Mouse (Mus musculus) CH12.LX (cell line): ENCODE results near the gene Ntng1. TPM values are rescaled to one million over a fixed set of nuclear protein-coding genes. Genes with fewer than 3 reads are reported as not detected.

Experiments used
- DNase-seq: peaks from one replicate; pipeline ENCODE4 v3.0.0-alpha.2; 2013; ENCODE audit errors: extremely low read depth
- H3K27ac ChIP-seq: 2 replicates; pipeline ENCODE4 v1.5.1; 2012; ENCODE audit warnings: low read depth, mild to moderate bottlenecking, control low read depth, moderate library complexity; ENCODE audit not compliant: insufficient read depth
- H3K27me3 ChIP-seq: replicated peaks from 2 replicates; pipeline ENCODE3; 2012; ENCODE audit warnings: inconsistent platforms
- H3K36me3 ChIP-seq, 2 experiments: replicated peaks in 1 of 2; 2 replicates each; pipeline versions ENCODE3 to v1.6.1; 2012; ENCODE audit warnings: inconsistent platforms in 1 of 2, low read length in 1 of 2, mild to moderate bottlenecking in 1 of 2, mixed read lengths in 1 of 2, moderate library complexity in 1 of 2; ENCODE audit not compliant: control insufficient read depth in 1 of 2, insufficient read depth in 1 of 2
- H3K4me1 ChIP-seq, 2 experiments: 2 replicates each; pipeline ENCODE4 v1.6.1; 2012; ENCODE audit warnings: inconsistent platforms in 1 of 2, moderate library complexity in 1 of 2; ENCODE audit not compliant: insufficient read depth in 2 of 2, control insufficient read depth in 1 of 2
- H3K4me2 ChIP-seq: 2 replicates; pipeline ENCODE4 v1.6.1; 2012; ENCODE audit warnings: low read depth, mild to moderate bottlenecking, control low read depth; ENCODE audit not compliant: poor library complexity, insufficient read depth, severe bottlenecking
- H3K4me3 ChIP-seq, 3 experiments: fragments of 150-350 bp in 1 of 3; sonication (generic) in 1 of 3; replicated peaks in 1 of 3; 2 replicates each; pipeline versions ENCODE3 to v1.5.1; 2011 to 2012; ENCODE audit warnings: low read depth in 2 of 3, low read length in 2 of 3, mild to moderate bottlenecking in 2 of 3, moderate library complexity in 2 of 3, control low read depth in 1 of 3, improper control_type of control experiment in 1 of 3, inconsistent platforms in 1 of 3, mixed read lengths in 1 of 3; ENCODE audit not compliant: poor library complexity in 1 of 3
- H3K79me2 ChIP-seq: replicated peaks from 2 replicates; pipeline ENCODE4 v1.6.1; 2012; ENCODE audit warnings: mild to moderate bottlenecking, moderate library complexity; ENCODE audit not compliant: control insufficient read depth, poor library complexity, insufficient read depth, severe bottlenecking; ENCODE audit errors: extremely low read depth
- H3K9ac ChIP-seq: 2 replicates; pipeline ENCODE4 v1.6.1; 2012; ENCODE audit warnings: low read depth, mild to moderate bottlenecking, control low read depth, moderate library complexity; ENCODE audit not compliant: insufficient read depth
- H3K9me3 ChIP-seq: replicated peaks from 2 replicates; pipeline ENCODE3; 2012; ENCODE audit warnings: low read length, inconsistent platforms, mixed read lengths
- BHLHE40 ChIP-seq: IDR thresholded peaks from 2 replicates; pipeline ENCODE4 v1.6.1; 2011; ENCODE audit warnings: mild to moderate bottlenecking, low read depth, low read length, improper control_type of control experiment
- CTCF ChIP-seq, 2 experiments: IDR thresholded peaks in 1 of 2; conservative IDR thresholded peaks in 1 of 2; 2 replicates each; pipeline ENCODE4 v1.5.1; 2011 to 2012; ENCODE audit warnings: low read depth in 2 of 2, low read length in 2 of 2, improper control_type of control experiment in 1 of 2, inconsistent platforms in 1 of 2, mild to moderate bottlenecking in 1 of 2, moderate library complexity in 1 of 2
- E2F4 ChIP-seq: IDR thresholded peaks from 2 replicates; pipeline ENCODE4 v1.6.1; 2011; ENCODE audit warnings: low read depth, low read length, improper control_type of control experiment; ENCODE audit not compliant: insufficient replicate concordance
- EP300 ChIP-seq: IDR thresholded peaks from 2 replicates; pipeline ENCODE4 v1.6.1; 2011; ENCODE audit warnings: low read length, improper control_type of control experiment
- HCFC1 ChIP-seq: IDR thresholded peaks from 2 replicates; pipeline ENCODE4 v1.6.1; 2012; ENCODE audit warnings: low read depth, mild to moderate bottlenecking, inconsistent platforms, low read length, improper control_type of control experiment
- JUN ChIP-seq: IDR thresholded peaks from 2 replicates; pipeline ENCODE4 v1.6.1; 2011; ENCODE audit warnings: low read depth, mild to moderate bottlenecking, low read length, improper control_type of control experiment, moderate library complexity; ENCODE audit not compliant: insufficient read depth
- JUND ChIP-seq: conservative IDR thresholded peaks from 2 replicates; pipeline ENCODE4 v1.6.1; 2011; ENCODE audit warnings: low read depth, low read length, improper control_type of control experiment
- KAT2A ChIP-seq: IDR thresholded peaks from 2 replicates; pipeline ENCODE4 v1.6.1; 2012; ENCODE audit warnings: low read length, improper control_type of control experiment, inconsistent platforms; ENCODE audit not compliant: insufficient replicate concordance
- MAX ChIP-seq: IDR thresholded peaks from 2 replicates; pipeline ENCODE4 v1.6.1; 2011; ENCODE audit warnings: low read length, improper control_type of control experiment
- MXI1 ChIP-seq: IDR thresholded peaks from 2 replicates; pipeline ENCODE4 v1.6.1; 2011; ENCODE audit warnings: mild to moderate bottlenecking, low read depth, low read length, improper control_type of control experiment
- MYC ChIP-seq: IDR thresholded peaks from 2 replicates; pipeline ENCODE4 v1.6.1; 2011; ENCODE audit warnings: low read depth, mild to moderate bottlenecking, improper control_type of control experiment, low read length
- SMC3 ChIP-seq: IDR thresholded peaks from 2 replicates; pipeline ENCODE4 v1.6.1; 2011; ENCODE audit warnings: low read depth, low read length, improper control_type of control experiment
- TBP ChIP-seq: conservative IDR thresholded peaks from 2 replicates; pipeline ENCODE4 v1.6.1; 2011; ENCODE audit warnings: low read depth, low read length, improper control_type of control experiment
- TCF12 ChIP-seq: IDR thresholded peaks from 2 replicates; pipeline ENCODE4 v1.6.1; 2014; ENCODE audit warnings: low read depth, mild to moderate bottlenecking, inconsistent platforms, low read length, improper control_type of control experiment
- UBTF ChIP-seq: IDR thresholded peaks from 2 replicates; pipeline ENCODE4 v1.6.1; 2012; ENCODE audit warnings: low read depth, mild to moderate bottlenecking, inconsistent platforms, low read length, improper control_type of control experiment, moderate library complexity
- USF2 ChIP-seq: conservative IDR thresholded peaks from 2 replicates; pipeline ENCODE4 v1.6.1; 2011; ENCODE audit warnings: low read depth, low read length, improper control_type of control experiment
- ZC3H11A ChIP-seq: IDR thresholded peaks from 2 replicates; pipeline ENCODE4 v1.6.1; 2012; ENCODE audit warnings: low read depth, mild to moderate bottlenecking, inconsistent platforms, low read length, improper control_type of control experiment
- ZMIZ1 ChIP-seq: IDR thresholded peaks from 2 replicates; pipeline ENCODE4 v1.6.1; 2012; ENCODE audit warnings: low read depth, mild to moderate bottlenecking, inconsistent platforms, low read length, improper control_type of control experiment
- ZNF384 ChIP-seq: IDR thresholded peaks from 2 replicates; pipeline ENCODE4 v1.6.1; 2012; ENCODE audit warnings: low read depth, low read length, improper control_type of control experiment, inconsistent platforms
- dilution Hi-C: fragments of 300-500 bp; cut with MboI; formaldehyde crosslinking; loops from 2 replicates; pipeline ENCODE4 v1.14.3; 2020; ENCODE audit warnings: low sequenced_read_pairs; ENCODE audit not compliant: extremely low pct_unique_long_range_greater_than_20kb, extremely low pct_ligation_motif_present
- in situ Hi-C: fragments of 300-500 bp; cut with MboI; formaldehyde crosslinking; loops from 3 replicates; pipeline ENCODE4 v1.14.3; 2019; ENCODE audit warnings: low sequenced_read_pairs, low pct_ligation_motif_present, low pct_unique_long_range_greater_than_20kb, mixed read lengths
- polyA plus RNA-seq: library from polyadenylated mRNA; unstranded; fragments of >175 nt; gene quantifications from 2 replicates; pipeline ENCODE4 v1.2.1, GENCODE M21; 2012; ENCODE audit warnings: low read depth; ENCODE audit not compliant: insufficient read length
- total RNA-seq, 2 experiments: library from RNA; depleted of rRNA; stranded (reverse); fragments of 300-350 nt in 1 of 2; fragments of >200 nt in 1 of 2; gene quantifications; 2 replicates each; pipeline ENCODE4 v1.2.3; 2012 to 2014

Gene Ntng1
- total and polyA plus RNA-seq, 3 experiments = not detected

- Histone ChIP-seq H3K9me3 (peaks cover 48% of the 10 kb centered on the region), H3K27ac (no peak overlapping the region), H3K9ac (no peak overlapping the region), H3K4me3 (no peak overlapping the region), H3K36me3 (no peaks in the 10 kb centered on the region), H3K79me2 (no peaks in the 10 kb centered on the region), H3K4me1 (no peaks in the 10 kb centered on the region), H3K27me3 (no peaks in the 10 kb centered on the region), H3K4me2 (no peak overlapping the region)
- DNase-seq = no peak
- in situ Hi-C loops (no loop called here), dilution Hi-C loops (no loop called here)
- TF ChIP-seq MYC (no peak), JUN (no peak), TCF12 (no peak), MAX (no peak), BHLHE40 (no peak), EP300 (no peak), MXI1 (no peak), TBP (no peak), HCFC1 (no peak), KAT2A (no peak), ZMIZ1 (no peak), E2F4 (no peak), ZC3H11A (no peak), SMC3 (no peak)
- TF ChIP-seq, all 38 proteins: peak for 0
Observed at GRCm38 (mm10) chr3:109781917-109782288, 361.9 kb downstream of the Ntng1 start.

GRCm38 (mm10) chr3:109775200-109775599, 368.6 kb downstream of the Ntng1 start:
- Histone ChIP-seq H3K4me3 (no peak overlapping the region), H3K27me3 (no peaks in the 10 kb centered on the region), H3K4me1 (no peaks in the 10 kb centered on the region), H3K4me2 (no peak overlapping the region), H3K36me3 (no peaks in the 10 kb centered on the region), H3K9me3 (peaks cover 48% of the 10 kb centered on the region), H3K9ac (no peak overlapping the region), H3K79me2 (no peaks in the 10 kb centered on the region), H3K27ac (no peak overlapping the region)
- no peak for DNase-seq
- dilution Hi-C loops (no loop called here), in situ Hi-C loops (no loop called here)
- TF ChIP-seq SMC3 (no peak), ZNF384 (no peak), USF2 (no peak), CTCF (conservative IDR thresholded peaks at IDR 0.05 in 1 of 2, IDR thresholded peaks at IDR 0.05 in 1 of 2; ENCODE audit: low read depth in 2 of 2, low read length in 2 of 2) (no peak), JUND (no peak), BHLHE40 (no peak), JUN (no peak), KAT2A (no peak), UBTF (no peak), MYC (no peak), E2F4 (no peak)
